Mouse (Mus musculus) CH12.LX (cell line): ENCODE measurements around the gene Ezr.

Source experiments
- CTCF ChIP-seq, 2 experiments: IDR thresholded peaks in 1 of 2; conservative IDR thresholded peaks in 1 of 2; 2 replicates each; pipeline ENCODE4 v1.5.1; 2011 to 2012; ENCODE audit warnings: low read depth in 2 of 2, low read length in 2 of 2, improper control_type of control experiment in 1 of 2, inconsistent platforms in 1 of 2, mild to moderate bottlenecking in 1 of 2, moderate library complexity in 1 of 2
- MAFK ChIP-seq: IDR thresholded peaks from 2 replicates; pipeline ENCODE4 v1.6.1; 2011; ENCODE audit warnings: low read length, improper control_type of control experiment; ENCODE audit not compliant: insufficient replicate concordance
- MEF2A ChIP-seq: IDR thresholded peaks from 2 replicates; pipeline ENCODE4 v1.6.1; 2014; ENCODE audit warnings: low read depth, mild to moderate bottlenecking, inconsistent platforms, low read length, improper control_type of control experiment, borderline replicate concordance
- NRF1 ChIP-seq: IDR thresholded peaks from 2 replicates; pipeline ENCODE4 v1.6.1; 2014; ENCODE audit warnings: low read depth, mild to moderate bottlenecking, inconsistent platforms, low read length, improper control_type of control experiment, moderate library complexity
- POLR2A ChIP-seq: IDR thresholded peaks from 2 replicates; pipeline ENCODE4 v1.6.1; 2011; ENCODE audit warnings: low read depth, mild to moderate bottlenecking, improper control_type of control experiment, low read length

- TF ChIP-seq MAFK (no peak), POLR2A (no peak), NRF1 (no peak), MEF2A (no peak), CTCF (conservative IDR thresholded peaks at IDR 0.05 in 1 of 2, IDR thresholded peaks at IDR 0.05 in 1 of 2; ENCODE audit: low read depth in 2 of 2, low read length in 2 of 2) (no peak)
Measured at GRCm38 (mm10) chr17:6739756-6740155, 42.8 kb downstream of the Ezr start.
